Mouse (Mus musculus) limb, embryonic 11.5 days (tissue): ENCODE measurements around the gene Ubxn11. TPM values are rescaled to one million over a fixed set of nuclear protein-coding genes. Genes with fewer than 3 reads are reported as not detected.

Experiments used
- ATAC-seq: fragments of 200-750 bp; cut with Nextera tagmentation; 2 replicates; pipeline ENCODE4 v1.8.0; 2017; ENCODE audit warnings: low read depth; ENCODE audit not compliant: insufficient number of reproducible peaks, low FRiP score, low TSS enrichment
- DNase-seq: peaks from one replicate; pipeline ENCODE4 v3.0.0-alpha.2; 2015; ENCODE audit warnings: low spot score
- H3K27ac ChIP-seq: fragments of 300-500 bp; sonication (generic); replicated peaks from 2 replicates; pipeline ENCODE4 v1.5.1; 2014; ENCODE audit warnings: low read depth, mild to moderate bottlenecking, low read length
- H3K27me3 ChIP-seq: fragments of 300-500 bp; sonication (generic); 2 replicates; pipeline ENCODE4 v1.6.1; 2014; ENCODE audit warnings: mild to moderate bottlenecking, low read length, mixed read lengths; ENCODE audit not compliant: control insufficient read depth, insufficient read depth
- H3K36me3 ChIP-seq: fragments of 300-500 bp; sonication (generic); 2 replicates; pipeline ENCODE4 v1.6.1; 2014; ENCODE audit warnings: mild to moderate bottlenecking, low read length, moderate library complexity, mixed read lengths; ENCODE audit not compliant: control insufficient read depth, insufficient read depth
- H3K4me1 ChIP-seq: fragments of 300-500 bp; sonication (generic); 2 replicates; pipeline ENCODE4 v1.6.1; 2014; ENCODE audit warnings: low read length, mixed read lengths; ENCODE audit not compliant: control insufficient read depth, insufficient read depth
- H3K4me2 ChIP-seq: fragments of 300-500 bp; sonication (generic); 2 replicates; pipeline ENCODE4 v1.6.1; 2014; ENCODE audit warnings: low read depth, mild to moderate bottlenecking, moderate library complexity; ENCODE audit not compliant: severe bottlenecking
- H3K4me3 ChIP-seq: fragments of 300-500 bp; sonication (generic); 2 replicates; pipeline ENCODE4 v1.5.1; 2014; ENCODE audit warnings: low read depth, low read length
- H3K9ac ChIP-seq: fragments of 300-500 bp; sonication (generic); 2 replicates; pipeline ENCODE4 v1.6.1; 2014; ENCODE audit warnings: mild to moderate bottlenecking, low read length
- H3K9me3 ChIP-seq: fragments of 300-500 bp; sonication (generic); 2 replicates; pipeline ENCODE4 v1.6.1; 2016; ENCODE audit warnings: low read length; ENCODE audit not compliant: control insufficient read depth
- WGBS: fragments of 180-500 bp; shearing (Covaris S2); extraction: QIAGEN DNeasy Blood & Tissue Kit; methylation state at CpG from one replicate; pipeline ENCODE4 v1.1.7; 2014; 5-methylcytosine and 5-hydroxymethylcytosine counted together
- polyA plus RNA-seq: library from polyadenylated mRNA; unstranded; fragments of >200 nt; fragmentation: Nextera tagmentation; extraction: Ambion mirVana; gene quantifications from 2 replicates; pipeline ENCODE4 v1.2.1, GENCODE M21; 2014

Ubxn11 gene
- polyA plus RNA-seq, 1 experiment from 2014 or later = 6.0 TPM

DNA sequence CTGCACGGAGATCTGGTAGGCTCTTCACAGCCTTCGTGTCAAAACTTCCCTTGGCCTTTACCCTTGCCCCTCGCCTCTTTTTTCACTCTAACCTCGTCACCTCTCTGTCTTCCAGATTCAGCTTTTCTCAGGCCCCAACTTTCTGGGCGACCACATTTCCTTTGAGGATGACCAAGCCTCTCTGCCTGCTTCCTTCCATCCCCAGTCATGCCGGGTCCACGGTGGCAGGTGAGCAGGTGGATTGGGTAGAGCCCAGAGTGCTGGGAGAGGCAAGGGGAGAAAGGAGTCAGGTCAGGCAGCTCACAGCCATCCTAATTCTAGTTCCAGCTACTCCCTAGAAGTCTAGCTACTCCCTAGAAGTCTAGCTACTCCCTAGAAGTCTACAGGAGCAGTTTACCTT, 19.9 kb upstream of the Ubxn11 start:
- Histone ChIP-seq H3K27ac (no peak overlapping the region), H3K9ac (0 out of 2 replicates have a peak overlapping the region, but pooled peaks have one; percentile 27), H3K9me3 (no peaks in the 10 kb centered on the region), H3K4me3 (peak overlapping the region; percentile 30), H3K27me3 (no peaks in the 10 kb centered on the region), H3K4me1 (no peaks in the 10 kb centered on the region), H3K4me2 (peak overlapping the region; percentile 58), H3K36me3 (no peaks in the 10 kb centered on the region)
- ATAC-seq = no peak
- 16% methylated on average over 7 of the region's 7 CpGs for WGBS
- no peak for DNase-seq

DNA sequence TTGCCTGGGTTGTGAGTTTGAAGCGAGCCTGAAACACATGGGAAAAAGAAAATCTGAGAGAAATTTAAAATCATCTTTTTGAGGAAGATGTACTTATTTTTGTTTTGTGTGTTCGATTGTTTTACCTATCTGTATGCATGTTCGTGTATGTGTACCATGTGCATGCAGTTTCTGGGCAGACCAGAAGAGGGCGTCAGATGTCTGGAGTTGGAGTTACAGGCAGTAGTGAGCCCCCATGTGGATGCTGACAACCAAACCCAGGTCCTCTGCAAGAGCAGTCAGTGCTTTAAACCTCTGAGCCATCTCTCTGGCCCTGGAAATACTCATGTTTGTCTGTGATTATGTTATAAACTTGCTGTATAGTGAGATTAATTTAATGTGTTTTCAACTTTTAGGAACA, 17.4 kb upstream of the Ubxn11 start:
- no peak overlapping the region for H3K4me2 ChIP-seq
- no peak for ATAC-seq
- H3K9me3 ChIP-seq = no peaks in the 10 kb centered on the region
- no peaks in the 10 kb centered on the region for H3K4me1 ChIP-seq
- H3K9ac ChIP-seq = no peak overlapping the region
- no peak overlapping the region for H3K27ac ChIP-seq
- no peak for DNase-seq
- H3K27me3 ChIP-seq = no peaks in the 10 kb centered on the region
- H3K36me3 ChIP-seq = no peaks in the 10 kb centered on the region
- H3K4me3 ChIP-seq = no peak overlapping the region
- 87% methylated on average over 4 of the region's 4 CpGs for WGBS

DNA sequence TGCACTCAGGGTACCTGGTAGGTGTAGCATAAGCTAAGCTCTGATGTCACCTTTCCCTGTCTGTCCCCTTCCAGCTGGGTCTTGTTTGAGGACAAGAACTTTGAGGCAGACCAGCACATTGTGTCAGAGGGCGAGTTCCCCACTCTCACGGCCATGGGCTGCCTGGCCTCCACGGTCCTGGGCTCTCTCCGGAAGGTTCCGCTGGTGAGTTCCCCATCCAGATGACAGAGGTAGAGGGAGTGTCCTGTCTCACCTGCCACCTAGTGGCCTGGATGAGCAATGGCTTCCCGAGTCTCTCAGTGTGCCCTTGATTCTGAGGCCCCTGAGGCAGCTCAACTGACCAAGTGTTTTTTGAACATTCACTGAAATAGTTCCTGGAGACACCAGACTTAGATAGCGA, 15.0 kb upstream of the Ubxn11 start:
- Histone ChIP-seq H3K4me1 (no peaks in the 10 kb centered on the region), H3K36me3 (no peaks in the 10 kb centered on the region), H3K27ac (no peak overlapping the region), H3K9ac (no peak overlapping the region), H3K4me2 (no peak overlapping the region), H3K4me3 (no peak overlapping the region), H3K9me3 (no peaks in the 10 kb centered on the region), H3K27me3 (no peaks in the 10 kb centered on the region)
- WGBS = 49% methylated on average over 7 of the region's 7 CpGs
- DNase-seq (peak; percentile 54), ATAC-seq (no peak)

DNA sequence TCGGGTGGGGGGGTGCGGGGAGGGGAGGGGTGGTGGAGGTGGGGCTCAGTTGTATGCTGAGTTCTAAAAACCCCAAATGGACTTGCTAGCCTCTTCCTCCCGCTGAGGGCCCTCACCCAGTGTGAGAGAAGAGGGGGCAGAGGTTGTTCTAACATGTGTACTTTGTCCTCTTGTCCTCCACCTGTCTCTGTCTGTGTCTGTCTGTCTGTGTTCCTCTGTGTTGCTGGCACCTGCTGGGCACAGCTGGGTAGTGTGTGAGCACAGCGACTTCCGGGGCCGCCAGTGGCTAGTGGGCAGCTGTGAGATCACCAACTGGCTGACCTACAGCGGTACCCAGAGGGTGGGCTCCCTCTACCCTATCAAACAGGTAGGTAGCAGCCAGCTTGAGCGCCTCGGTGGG, 13.3 kb upstream of the Ubxn11 start:
- no peak for ATAC-seq
- no peaks in the 10 kb centered on the region for H3K9me3 ChIP-seq
- no peak overlapping the region for H3K27ac ChIP-seq
- no peaks in the 10 kb centered on the region for H3K36me3 ChIP-seq
- 76% methylated on average over 9 of the region's 9 CpGs for WGBS
- H3K4me2 ChIP-seq = no peak overlapping the region
- no peak for DNase-seq
- H3K9ac ChIP-seq = no peak overlapping the region
- H3K27me3 ChIP-seq = no peaks in the 10 kb centered on the region
- H3K4me3 ChIP-seq = no peak overlapping the region
- no peaks in the 10 kb centered on the region for H3K4me1 ChIP-seq

DNA sequence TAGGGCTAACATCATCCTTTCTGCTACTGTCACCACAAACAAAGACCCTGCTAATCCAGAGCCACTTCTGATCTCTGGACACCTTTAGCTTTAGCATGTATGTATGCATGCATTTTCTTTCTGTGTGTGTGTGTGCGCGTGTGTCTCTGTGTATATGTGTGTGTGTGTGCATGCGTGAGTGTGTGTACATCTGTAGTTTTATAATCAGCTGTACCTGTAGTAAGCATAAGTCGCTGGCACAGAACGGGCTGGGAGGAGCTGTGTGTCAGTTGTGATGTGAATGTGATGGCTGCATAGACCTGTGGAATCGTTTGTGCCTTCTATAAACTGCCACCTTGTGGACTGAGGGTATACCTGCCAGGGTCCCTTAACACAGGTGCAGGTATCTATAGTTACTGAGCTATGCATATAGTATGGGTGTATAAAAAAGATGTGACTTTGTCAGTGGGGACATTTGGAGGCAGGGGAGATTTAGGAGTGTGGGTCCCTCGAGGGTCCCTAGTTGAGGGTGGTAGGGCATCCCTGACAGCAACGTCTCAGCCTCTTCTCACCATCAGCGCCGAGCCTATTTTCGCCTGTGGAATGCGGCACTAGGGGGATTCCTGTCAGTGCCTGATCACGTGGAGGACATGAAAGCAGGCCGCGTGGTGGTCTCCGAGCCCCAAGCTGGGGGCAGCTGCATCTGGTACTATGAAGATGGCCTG, 11.7 kb upstream of the Ubxn11 start:
- no peak overlapping the region for H3K4me2 ChIP-seq
- no peaks in the 10 kb centered on the region for H3K4me1 ChIP-seq
- no peaks in the 10 kb centered on the region for H3K9me3 ChIP-seq
- H3K36me3 ChIP-seq = no peaks in the 10 kb centered on the region
- ATAC-seq (no peak), DNase-seq (no peak)
- no peak overlapping the region for H3K9ac ChIP-seq
- no peak overlapping the region for H3K27ac ChIP-seq
- 81% methylated on average over 16 of the region's 16 CpGs for WGBS
- no peak overlapping the region for H3K4me3 ChIP-seq
- no peaks in the 10 kb centered on the region for H3K27me3 ChIP-seq

DNA sequence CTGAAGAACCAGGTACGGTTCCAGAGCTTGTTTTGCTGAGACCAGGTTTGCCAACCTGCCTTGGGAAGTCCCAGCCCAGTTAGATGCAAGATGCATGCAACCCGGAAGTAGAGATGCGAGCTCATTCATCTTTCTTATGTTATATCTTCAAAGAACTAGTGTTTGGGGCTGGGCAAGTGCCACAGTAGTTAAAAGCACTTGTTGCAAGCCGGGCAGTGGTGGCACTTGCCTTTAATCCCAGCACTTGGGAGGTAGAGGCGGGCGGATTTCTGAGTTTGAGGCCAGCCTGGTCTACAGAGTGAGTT, 11.2 kb upstream of the Ubxn11 start:
- Histone ChIP-seq H3K4me3 (no peak overlapping the region), H3K4me1 (no peaks in the 10 kb centered on the region), H3K4me2 (no peak overlapping the region), H3K9me3 (no peaks in the 10 kb centered on the region), H3K27ac (no peak overlapping the region), H3K27me3 (no peaks in the 10 kb centered on the region), H3K36me3 (no peaks in the 10 kb centered on the region), H3K9ac (no peak overlapping the region)
- 88% methylated on average over 6 of the region's 6 CpGs for WGBS
- no peak for DNase-seq
- ATAC-seq = no peak

DNA sequence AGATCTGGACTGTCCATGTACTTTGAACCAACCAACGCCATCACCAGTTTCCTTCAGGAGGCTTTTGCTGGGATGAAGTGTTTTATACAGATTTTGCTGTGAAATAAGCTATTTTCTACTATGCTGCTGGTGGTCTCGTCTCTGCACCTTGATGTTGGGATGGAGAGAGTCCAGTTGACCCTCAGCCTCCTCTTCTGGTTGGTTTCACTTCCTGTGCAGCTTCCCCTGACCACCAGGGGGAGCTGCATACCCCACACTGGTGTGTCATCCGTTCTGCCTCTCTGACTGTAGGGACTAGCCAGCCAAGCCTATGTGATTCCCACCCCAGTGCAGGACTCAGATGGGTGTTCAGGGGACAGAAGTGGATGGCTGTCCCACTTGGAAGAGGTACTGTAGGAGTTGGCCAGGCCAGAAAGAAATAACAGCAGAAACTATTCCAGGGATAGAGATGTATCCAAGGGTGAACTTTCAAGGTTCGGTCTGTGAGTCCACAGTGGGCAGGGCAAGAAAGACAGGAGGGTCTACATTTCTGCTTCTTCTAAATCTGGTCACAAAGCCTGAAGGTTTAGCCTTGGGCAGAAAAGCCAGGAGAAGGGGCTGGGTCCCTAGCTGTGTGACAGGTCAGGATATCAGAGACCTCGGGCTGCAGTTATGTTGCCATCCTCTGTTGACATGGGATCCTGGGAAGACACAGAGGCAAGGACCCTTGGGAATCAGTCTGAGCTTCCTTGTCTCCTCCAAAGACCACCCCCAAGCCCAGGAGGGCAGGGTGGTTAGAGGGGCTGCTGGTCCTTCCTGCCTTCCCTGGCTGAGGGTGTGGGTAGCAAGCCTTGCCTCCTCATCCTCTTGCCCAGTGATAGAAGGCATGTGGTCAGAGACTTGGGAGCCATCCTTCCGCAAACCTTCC, 9.7 kb upstream of the Ubxn11 start:
- 73% methylated on average over 6 of the region's 6 CpGs for WGBS
- H3K4me1 ChIP-seq = no peaks in the 10 kb centered on the region
- H3K4me3 ChIP-seq = no peak overlapping the region
- no peaks in the 10 kb centered on the region for H3K36me3 ChIP-seq
- H3K9ac ChIP-seq = no peak overlapping the region
- H3K4me2 ChIP-seq = no peak overlapping the region
- ATAC-seq (no peak), DNase-seq (peak; percentile 46)
- no peaks in the 10 kb centered on the region for H3K27me3 ChIP-seq
- no peak overlapping the region for H3K27ac ChIP-seq
- H3K9me3 ChIP-seq = no peaks in the 10 kb centered on the region

DNA sequence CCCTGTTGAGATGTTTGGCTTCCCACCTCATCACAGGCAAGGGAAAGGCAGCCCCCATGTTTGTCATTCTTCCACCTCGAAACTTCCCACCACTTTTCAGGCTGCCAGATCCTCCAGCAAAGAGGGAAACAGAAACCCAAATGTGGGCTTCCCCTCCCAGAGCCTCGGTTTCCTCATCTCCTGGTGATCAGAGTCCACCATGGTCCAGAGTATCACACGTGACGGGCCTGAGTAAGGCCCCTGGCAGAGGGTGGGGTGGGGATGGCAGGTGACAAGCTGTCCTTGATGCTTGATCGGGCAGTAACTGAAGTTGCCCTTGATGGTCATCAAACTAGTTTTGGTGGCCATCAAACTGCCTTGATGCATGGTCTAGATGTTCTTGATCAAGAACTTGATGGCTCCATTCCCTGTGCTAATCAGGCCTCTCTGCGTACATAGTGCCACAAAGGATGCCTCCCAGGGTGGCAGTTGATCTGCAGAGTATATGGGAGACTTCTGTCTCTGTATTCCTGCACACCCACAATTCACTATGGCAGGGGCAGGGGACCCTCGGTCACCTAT, 8.3 kb upstream of the Ubxn11 start:
- no peak for DNase-seq
- no peaks in the 10 kb centered on the region for H3K4me1 ChIP-seq
- no peak overlapping the region for H3K4me2 ChIP-seq
- H3K27ac ChIP-seq = no peak overlapping the region
- H3K9ac ChIP-seq = no peak overlapping the region
- no peaks in the 10 kb centered on the region for H3K27me3 ChIP-seq
- no peaks in the 10 kb centered on the region for H3K36me3 ChIP-seq
- ATAC-seq = no peak
- no peaks in the 10 kb centered on the region for H3K9me3 ChIP-seq
- 81% methylated on average over 7 of the region's 7 CpGs for WGBS
- no peak overlapping the region for H3K4me3 ChIP-seq
